Mouse (Mus musculus): ENCODE data around the gene Lin9. TPM values are rescaled to one million over a fixed set of nuclear protein-coding genes. Genes with fewer than 3 reads are reported as not detected.
"Not testable (repeated sequence)": the region's sequence is repeated elsewhere in the genome, so short reads cannot be mapped to it uniquely, and the experiment has no call there.

The Lin9 gene
- polyA plus RNA-seq (2014; fragmentation: Nextera tagmentation; extraction: Ambion mirVana): 22.4 and 25.9 TPM in 2 replicates

DNA sequence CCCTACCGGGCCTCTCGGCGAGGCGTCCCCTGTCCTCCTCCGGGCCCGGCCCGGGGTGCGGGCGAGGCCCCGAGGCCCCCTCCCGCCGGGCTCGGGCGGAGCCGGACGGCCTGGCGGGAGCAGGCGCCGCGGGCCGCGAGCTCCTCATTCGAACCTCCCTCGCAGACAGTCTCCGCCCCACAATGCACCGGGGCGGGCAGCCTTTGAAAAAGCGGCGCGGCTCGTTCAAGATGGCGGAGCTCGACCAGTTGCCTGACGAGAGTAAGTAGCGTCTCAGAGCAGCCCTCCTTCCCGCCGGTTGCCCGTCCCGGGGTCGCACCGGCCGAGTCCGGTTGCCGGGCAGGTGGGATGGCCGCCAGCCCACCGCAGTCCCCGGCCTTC, at the start of gene Lin9:
Lin9 (plus strand) TSS at position 14 of the 381 bp plus-strand sequence.
- ATAC-seq (ENCODE audit: low FRiP score): peak; percentile 92
- H3K4me2 ChIP-seq (replicated peaks; ENCODE audit: low read depth, low read length): peak within 1 kb of the TSS; percentile 80
- no peaks in the 10 kb centered on the region for H3K9me3 ChIP-seq (ENCODE audit: control insufficient read depth, low read length)
- peak; percentile 97 for DNase-seq (ENCODE audit: low spot score)
- H3K36me3 ChIP-seq (ENCODE audit: control insufficient read depth, insufficient read depth, low read length): no peaks in the 10 kb centered on the region
- peaks cover 3% of the 10 kb centered on the region; the same call in 1 of the 2 replicates for H3K4me1 ChIP-seq (replicated peaks; ENCODE audit: control insufficient read depth, insufficient read depth, low read length)
- H3K4me3 ChIP-seq (ENCODE audit: low read depth, low read length): peak within 1 kb of the TSS; percentile 98
- under 1% methylated on average over 43 of the region's 47 CpGs for WGBS
- peak within 1 kb of the TSS; percentile 90 for H3K27ac ChIP-seq (ENCODE audit: low read depth, low read length)
- H3K27me3 ChIP-seq (ENCODE audit: control insufficient read depth, insufficient read depth, low read length): no peaks in the 10 kb centered on the region
- H3K9ac ChIP-seq (ENCODE audit: low read depth, low read length): peak within 1 kb of the TSS; percentile 100

GRCm38 (mm10) chr1:180600578-180600977, 40.4 kb upstream of the Lin9 start:
- Histone ChIP-seq H3K4me3 (ENCODE audit: low read depth, low read length) (no peak overlapping the region), H3K9ac (ENCODE audit: low read depth, low read length) (no peak overlapping the region), H3K27me3 (ENCODE audit: control insufficient read depth, insufficient read depth, low read length) (no peaks in the 10 kb centered on the region), H3K36me3 (ENCODE audit: control insufficient read depth, insufficient read depth, low read length) (peaks cover 19% of the 10 kb centered on the region; the same call in 1 of the 2 replicates), H3K27ac (ENCODE audit: low read depth, low read length) (no peak overlapping the region), H3K9me3 (ENCODE audit: control insufficient read depth, low read length) (no peaks in the 10 kb centered on the region), H3K4me1 (replicated peaks; ENCODE audit: control insufficient read depth, insufficient read depth, low read length) (no peaks in the 10 kb centered on the region), H3K4me2 (replicated peaks; ENCODE audit: low read depth, low read length) (no peak overlapping the region)
- DNase-seq (ENCODE audit: low spot score) (no peak), ATAC-seq (ENCODE audit: low FRiP score) (no peak)
- 90% methylated on average over 6 of the region's 6 CpGs for WGBS

DNA sequence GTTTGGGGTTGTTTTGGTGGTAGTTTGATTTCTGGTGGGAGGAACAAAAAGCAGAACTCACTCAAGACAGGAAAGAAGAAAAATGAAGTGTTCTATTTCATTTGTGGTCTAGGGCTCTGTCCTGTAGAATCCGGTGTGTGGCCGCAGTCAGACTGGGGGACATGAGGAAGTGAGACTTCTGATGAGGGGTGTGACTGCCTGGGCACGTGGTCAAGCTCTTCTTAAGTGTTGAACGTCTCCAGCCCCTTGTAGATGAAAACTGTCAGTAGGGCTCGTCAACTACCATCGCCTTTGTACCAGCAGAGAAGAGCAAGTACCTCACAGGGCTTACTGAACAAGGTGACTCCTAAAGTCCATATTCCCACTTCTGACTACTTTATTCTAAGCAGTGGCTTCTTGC, 39.1 kb upstream of the Lin9 start:
- H3K27me3 ChIP-seq (ENCODE audit: control insufficient read depth, insufficient read depth, low read length): no peaks in the 10 kb centered on the region
- WGBS: 92% methylated on average over 6 of the region's 6 CpGs
- H3K4me2 ChIP-seq (replicated peaks; ENCODE audit: low read depth, low read length): no peak overlapping the region
- H3K9ac ChIP-seq (ENCODE audit: low read depth, low read length): no peak overlapping the region
- no peak for ATAC-seq (ENCODE audit: low FRiP score)
- DNase-seq (ENCODE audit: low spot score): no peak
- no peak overlapping the region for H3K4me3 ChIP-seq (ENCODE audit: low read depth, low read length)
- peaks cover 18% of the 10 kb centered on the region; the same call in 1 of the 2 replicates for H3K36me3 ChIP-seq (ENCODE audit: control insufficient read depth, insufficient read depth, low read length)
- no peaks in the 10 kb centered on the region for H3K4me1 ChIP-seq (replicated peaks; ENCODE audit: control insufficient read depth, insufficient read depth, low read length)
- H3K9me3 ChIP-seq (ENCODE audit: control insufficient read depth, low read length): no peaks in the 10 kb centered on the region
- no peak overlapping the region for H3K27ac ChIP-seq (ENCODE audit: low read depth, low read length)

GRCm38 (mm10) chr1:180604579-180604978, 36.4 kb upstream of the Lin9 start:
- no peak overlapping the region for H3K4me2 ChIP-seq (replicated peaks; ENCODE audit: low read depth, low read length)
- DNase-seq (ENCODE audit: low spot score) (peak; percentile 14), ATAC-seq (ENCODE audit: low FRiP score) (no peak)
- no peaks in the 10 kb centered on the region for H3K4me1 ChIP-seq (replicated peaks; ENCODE audit: control insufficient read depth, insufficient read depth, low read length)
- H3K9me3 ChIP-seq (ENCODE audit: control insufficient read depth, low read length): no peaks in the 10 kb centered on the region
- H3K36me3 ChIP-seq (ENCODE audit: control insufficient read depth, insufficient read depth, low read length): peaks cover 6% of the 10 kb centered on the region; the same call in 1 of the 2 replicates
- H3K9ac ChIP-seq (ENCODE audit: low read depth, low read length): no peak overlapping the region
- no peak overlapping the region for H3K27ac ChIP-seq (ENCODE audit: low read depth, low read length)
- 80% methylated on average over 4 of the region's 4 CpGs for WGBS
- no peak overlapping the region for H3K4me3 ChIP-seq (ENCODE audit: low read depth, low read length)
- no peaks in the 10 kb centered on the region for H3K27me3 ChIP-seq (ENCODE audit: control insufficient read depth, insufficient read depth, low read length)

DNA sequence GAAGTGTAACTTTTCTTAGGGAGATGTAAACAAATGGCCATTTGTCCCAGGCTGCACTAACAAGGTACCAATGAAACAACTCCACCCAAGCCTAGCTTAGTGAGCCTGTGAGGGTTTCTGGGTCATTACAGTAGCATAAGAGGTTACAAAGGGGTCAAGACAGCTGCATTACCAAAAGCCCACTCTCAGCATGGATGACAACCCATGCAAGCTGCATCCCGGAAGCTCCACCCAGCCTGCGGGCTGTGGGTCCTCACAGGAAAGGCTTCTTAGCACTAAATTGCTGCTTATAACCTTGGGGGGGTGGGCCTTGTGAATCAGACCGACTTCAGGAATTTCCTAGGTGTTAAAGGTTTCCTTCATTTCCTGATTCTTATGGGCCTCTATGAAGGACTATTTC, 34.8 kb upstream of the Lin9 start:
- ATAC-seq (ENCODE audit: low FRiP score) (no peak), DNase-seq (ENCODE audit: low spot score) (no peak)
- Histone ChIP-seq H3K4me3 (ENCODE audit: low read depth, low read length) (no peak overlapping the region), H3K4me2 (replicated peaks; ENCODE audit: low read depth, low read length) (no peak overlapping the region), H3K9ac (ENCODE audit: low read depth, low read length) (no peak overlapping the region), H3K4me1 (replicated peaks; ENCODE audit: control insufficient read depth, insufficient read depth, low read length) (no peaks in the 10 kb centered on the region), H3K36me3 (ENCODE audit: control insufficient read depth, insufficient read depth, low read length) (no peaks in the 10 kb centered on the region), H3K27me3 (ENCODE audit: control insufficient read depth, insufficient read depth, low read length) (no peaks in the 10 kb centered on the region), H3K9me3 (ENCODE audit: control insufficient read depth, low read length) (no peaks in the 10 kb centered on the region), H3K27ac (ENCODE audit: low read depth, low read length) (no peak overlapping the region)
- WGBS: 79% methylated on average over 3 of the region's 3 CpGs

DNA sequence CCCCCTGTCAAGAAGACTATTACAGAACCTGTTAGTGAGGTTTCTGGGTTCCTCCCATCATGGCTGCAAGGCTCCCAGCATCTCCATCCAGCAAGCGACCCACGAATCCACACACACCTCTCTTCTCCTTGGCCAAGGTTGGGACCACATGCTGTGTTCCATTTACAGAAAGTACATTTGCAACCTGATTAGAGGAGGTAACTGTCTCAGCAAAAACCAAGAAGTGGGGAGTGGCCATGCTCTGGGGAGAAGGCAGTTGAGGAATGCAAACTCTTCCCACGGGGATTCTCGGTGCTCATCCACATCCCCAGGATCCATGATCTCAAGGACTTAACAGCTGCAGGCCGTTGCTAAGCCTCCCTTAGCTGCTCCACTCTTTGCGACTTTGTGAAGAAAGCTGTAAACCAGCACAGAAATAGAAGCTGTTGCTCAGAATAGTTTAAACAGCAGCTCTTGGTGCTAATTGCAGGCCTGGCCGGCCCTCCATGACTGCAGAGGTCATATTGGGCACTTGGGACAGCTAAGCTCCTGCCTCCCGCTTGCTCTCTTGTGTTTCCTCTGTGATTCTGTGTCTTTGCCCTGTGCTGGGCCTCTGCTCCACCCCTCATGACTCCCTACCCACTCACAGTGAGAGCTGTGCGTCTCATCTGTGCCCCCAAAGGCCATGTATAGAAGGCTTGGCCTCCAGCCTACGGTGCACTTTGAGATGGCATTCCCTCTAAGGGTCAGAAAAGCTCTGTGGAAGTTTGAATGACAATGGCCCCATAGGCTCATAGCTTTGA, 34.0 kb upstream of the Lin9 start:
- Histone ChIP-seq H3K9ac (ENCODE audit: low read depth, low read length) (no peak overlapping the region), H3K4me3 (ENCODE audit: low read depth, low read length) (no peak overlapping the region), H3K9me3 (ENCODE audit: control insufficient read depth, low read length) (no peaks in the 10 kb centered on the region), H3K27ac (ENCODE audit: low read depth, low read length) (no peak overlapping the region), H3K36me3 (ENCODE audit: control insufficient read depth, insufficient read depth, low read length) (no peaks in the 10 kb centered on the region), H3K4me2 (replicated peaks; ENCODE audit: low read depth, low read length) (no peak overlapping the region), H3K27me3 (ENCODE audit: control insufficient read depth, insufficient read depth, low read length) (no peaks in the 10 kb centered on the region), H3K4me1 (replicated peaks; ENCODE audit: control insufficient read depth, insufficient read depth, low read length) (no peaks in the 10 kb centered on the region)
- 77% methylated on average over 10 of the region's 10 CpGs for WGBS
- DNase-seq (ENCODE audit: low spot score): no peak
- ATAC-seq (ENCODE audit: low FRiP score): no peak

DNA sequence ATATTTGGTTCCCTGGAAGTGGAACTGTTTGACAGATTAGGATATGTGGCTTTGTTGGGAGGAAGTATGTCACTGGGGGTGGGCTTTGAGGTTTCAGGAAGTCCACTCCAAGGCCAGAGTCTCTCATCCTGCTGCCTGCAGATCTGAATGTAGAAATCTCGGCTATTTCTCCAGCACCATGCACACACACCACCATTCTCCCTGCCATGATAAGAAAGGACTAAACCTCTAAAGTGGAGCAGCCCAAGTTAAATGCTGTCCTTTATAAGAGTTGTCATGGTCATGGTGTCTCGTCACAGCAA, 33.4 kb upstream of the Lin9 start:
- WGBS: 89% methylated on average over 2 of the region's 2 CpGs
- ATAC-seq (ENCODE audit: low FRiP score): no peak
- Histone ChIP-seq H3K4me3 (ENCODE audit: low read depth, low read length) (no peak overlapping the region), H3K9ac (ENCODE audit: low read depth, low read length) (no peak overlapping the region), H3K9me3 (ENCODE audit: control insufficient read depth, low read length) (no peaks in the 10 kb centered on the region), H3K4me1 (replicated peaks; ENCODE audit: control insufficient read depth, insufficient read depth, low read length) (no peaks in the 10 kb centered on the region), H3K36me3 (ENCODE audit: control insufficient read depth, insufficient read depth, low read length) (no peaks in the 10 kb centered on the region), H3K27me3 (ENCODE audit: control insufficient read depth, insufficient read depth, low read length) (no peaks in the 10 kb centered on the region), H3K4me2 (replicated peaks; ENCODE audit: low read depth, low read length) (no peak overlapping the region), H3K27ac (ENCODE audit: low read depth, low read length) (no peak overlapping the region)
- no peak for DNase-seq (ENCODE audit: low spot score)

DNA sequence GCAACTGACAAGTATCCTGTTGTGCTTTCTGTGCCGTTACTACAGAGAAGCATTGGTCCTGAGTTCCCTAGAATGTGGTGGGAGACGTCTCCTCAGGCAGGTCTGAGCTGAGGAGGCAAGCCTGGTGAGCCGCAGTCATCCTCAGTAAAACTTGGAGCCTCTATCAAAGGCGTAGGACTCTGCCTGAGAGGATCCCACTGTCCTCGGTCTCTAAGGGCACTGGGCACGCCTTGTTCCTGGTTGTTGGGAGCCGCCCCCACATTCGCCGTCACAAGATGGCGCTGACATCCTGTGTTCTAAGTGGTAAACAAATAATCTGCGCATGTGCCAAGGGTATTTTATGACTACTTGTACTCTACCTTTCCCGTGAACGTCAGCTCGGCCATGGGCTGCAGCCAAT, 29.1 kb upstream of the Lin9 start:
- not testable (repeated sequence) for H3K4me2 ChIP-seq (replicated peaks; ENCODE audit: low read depth, low read length); H3K9ac ChIP-seq (ENCODE audit: low read depth, low read length); ATAC-seq (ENCODE audit: low FRiP score); DNase-seq (ENCODE audit: low spot score); H3K27ac ChIP-seq (ENCODE audit: low read depth, low read length); H3K27me3 ChIP-seq (ENCODE audit: control insufficient read depth, insufficient read depth, low read length); H3K4me1 ChIP-seq (replicated peaks; ENCODE audit: control insufficient read depth, insufficient read depth, low read length); H3K4me3 ChIP-seq (ENCODE audit: low read depth, low read length); H3K36me3 ChIP-seq (ENCODE audit: control insufficient read depth, insufficient read depth, low read length); H3K9me3 ChIP-seq (ENCODE audit: control insufficient read depth, low read length)
- 94% methylated on average over 10 of the region's 14 CpGs for WGBS

GRCm38 (mm10) chr1:180616762-180617161, 24.2 kb upstream of the Lin9 start:
- ATAC-seq (ENCODE audit: low FRiP score): no peak
- H3K9me3 ChIP-seq (ENCODE audit: control insufficient read depth, low read length): no peaks in the 10 kb centered on the region
- DNase-seq (ENCODE audit: low spot score): no peak
- WGBS: 96% methylated on average over 3 of the region's 3 CpGs
- no peaks in the 10 kb centered on the region for H3K27me3 ChIP-seq (ENCODE audit: control insufficient read depth, insufficient read depth, low read length)
- no peak overlapping the region for H3K27ac ChIP-seq (ENCODE audit: low read depth, low read length)
- no peaks in the 10 kb centered on the region for H3K4me1 ChIP-seq (replicated peaks; ENCODE audit: control insufficient read depth, insufficient read depth, low read length)
- no peaks in the 10 kb centered on the region for H3K36me3 ChIP-seq (ENCODE audit: control insufficient read depth, insufficient read depth, low read length)
- H3K4me2 ChIP-seq (replicated peaks; ENCODE audit: low read depth, low read length): no peak overlapping the region
- H3K4me3 ChIP-seq (ENCODE audit: low read depth, low read length): no peak overlapping the region
- H3K9ac ChIP-seq (ENCODE audit: low read depth, low read length): no peak overlapping the region

Measured in hindbrain, embryonic 11.5 days (tissue).